Mouse (Mus musculus): Measurements from ENCODE around the gene Bmp5. TPM values are rescaled to one million over a fixed set of nuclear protein-coding genes. Genes with fewer than 3 reads are reported as not detected.

Gene Bmp5
- polyA plus RNA-seq, 1 experiment from 2014 or later: 3.7 TPM

Small RNA genes lying within 50 kb of the gene (microRNA-seq; reads per million reads assigned to microRNA genes)
- gene Gm44355: not detected

Other genes starting within 250 kb of the Bmp5 start
- gene Tmod3, start 215.7 kb upstream of the Bmp5 start, polyA plus RNA-seq (2014; fragmentation: Nextera tagmentation; extraction: Ambion mirVana): 61.8 and 73.0 TPM in 2 replicates
- gene Tmod2, start 164.0 kb upstream of the Bmp5 start, polyA plus RNA-seq (2014; fragmentation: Nextera tagmentation; extraction: Ambion mirVana): 244 and 248 TPM in 2 replicates
- 29.0 and 34.3 TPM in 2 replicates for gene Lysmd2, start 149.6 kb upstream of the Bmp5 start, polyA plus RNA-seq (2014; fragmentation: Nextera tagmentation; extraction: Ambion mirVana)
- 122 and 125 TPM in 2 replicates for gene Scg3, start 91.3 kb upstream of the Bmp5 start, polyA plus RNA-seq (2014; fragmentation: Nextera tagmentation; extraction: Ambion mirVana)
- gene Hmgcll1, start 239.5 kb downstream of the Bmp5 start, polyA plus RNA-seq (2014; fragmentation: Nextera tagmentation; extraction: Ambion mirVana): 22.4 and 30.4 TPM in 2 replicates